ENCODE assay signal across 8 mouse cellular contexts in genomic region chr2:28423167-28423566, GRCm38 (mm10). TPM values are rescaled to one million over a fixed set of nuclear protein-coding genes. Genes with fewer than 3 reads are reported as not detected.
DNase-seq lines count a peak whose midpoint lies in the region; ATAC-seq and TF ChIP-seq lines count a peak whose summit lies in the region.

No protein-coding gene starts in this region.

- H3K9ac ChIP-seq in liver, embryonic 11.5 days (ENCODE audit: low read depth, low read length), result no peak overlapping the region
- no peak overlapping the region for H3K9ac ChIP-seq in stomach, postnatal 0 days (ENCODE audit: low read length)

- H3K27me3 ChIP-seq in liver, embryonic 11.5 days (replicated peaks; ENCODE audit: control insufficient read depth, insufficient read depth, low read length), result no peaks in the 10 kb centered on the region
- no peaks in the 10 kb centered on the region for H3K27me3 ChIP-seq in stomach, postnatal 0 days (ENCODE audit: control insufficient read depth, insufficient read depth, low read length)

- no peaks in the 10 kb centered on the region for H3K4me1 ChIP-seq in cortical plate, adult 2 months (ENCODE audit: control insufficient read depth, insufficient read depth, low read length)
- no peaks in the 10 kb centered on the region for H3K4me1 ChIP-seq in liver, embryonic 11.5 days (replicated peaks; ENCODE audit: control insufficient read depth, insufficient read depth, low read length)
- H3K4me1 ChIP-seq in stomach, postnatal 0 days (replicated peaks; ENCODE audit: control insufficient read depth, insufficient read depth), result no peaks in the 10 kb centered on the region

- no peak for DNase-seq in gastrocnemius, adult 2 months
- DNase-seq in gastrocnemius, adult 8-10 months (ENCODE audit: low spot score in 2 of 2), result no peak
- DNase-seq in right cerebral cortex, postnatal 14 days, result peak; percentile 51
- DNase-seq in right cerebral cortex, postnatal 36 days (ENCODE audit: low spot score in 2 of 2), result no peak
- DNase-seq in liver, embryonic 11.5 days (ENCODE audit: low spot score), result peak; percentile 42
- DNase-seq in stomach, postnatal 0 days (ENCODE audit: low spot score), result peak; percentile 44
- DNase-seq in frontal cortex, postnatal 25 days (ENCODE audit: low spot score in 2 of 2), result no peak

- TF ChIP-seq EP300 in stomach, postnatal 0 days (optimal IDR thresholded peaks at IDR 0.05), result no peak

- TF ChIP-seq CTCF in gastrocnemius, adult 2 months (IDR thresholded peaks at IDR 0.05), result peak; percentile 63
- TF ChIP-seq CTCF in cortical plate, adult 2 months (IDR thresholded peaks at IDR 0.05; ENCODE audit: extremely low read depth, insufficient read depth, low read length), result peak; percentile 47
- TF ChIP-seq CTCF in stomach, postnatal 0 days (IDR thresholded peaks at IDR 0.05; ENCODE audit: low read depth), result peak; percentile 63

- no peak for TF ChIP-seq POLR2A in cortical plate, adult 2 months (IDR thresholded peaks at IDR 0.05; ENCODE audit: extremely low read depth, insufficient read depth, low read length)

- H3K4me3 ChIP-seq in gastrocnemius, adult 2 months, result no peak overlapping the region
- H3K4me3 ChIP-seq in cortical plate, adult 2 months (ENCODE audit: insufficient read depth, low read length), result no peak overlapping the region
- no peak overlapping the region for H3K4me3 ChIP-seq in liver, embryonic 11.5 days (ENCODE audit: low read depth, low read length)
- H3K4me3 ChIP-seq in stomach, postnatal 0 days (ENCODE audit: low read depth, low read length), result no peak overlapping the region

- WGBS in liver, embryonic 11.5 days, result 24% methylated on average over 3 of the region's 3 CpGs
- 40% methylated on average over 3 of the region's 3 CpGs for WGBS in stomach, postnatal 0 days

- H3K4me2 ChIP-seq in liver, embryonic 11.5 days, result no peak overlapping the region
- no peak overlapping the region for H3K4me2 ChIP-seq in stomach, postnatal 0 days (replicated peaks; ENCODE audit: low read depth)

- no peaks in the 10 kb centered on the region for H3K9me3 ChIP-seq in liver, embryonic 11.5 days (ENCODE audit: control insufficient read depth, low read length)
- H3K9me3 ChIP-seq in stomach, postnatal 0 days (ENCODE audit: control insufficient read depth, low read length), result no peaks in the 10 kb centered on the region

- no peaks in the 10 kb centered on the region for H3K36me3 ChIP-seq in liver, embryonic 11.5 days (ENCODE audit: control insufficient read depth, insufficient read depth, low read length)
- H3K36me3 ChIP-seq in stomach, postnatal 0 days (ENCODE audit: control insufficient read depth, insufficient read depth, low read length), result no peaks in the 10 kb centered on the region

- H3K27ac ChIP-seq in gastrocnemius, adult 2 months, result no peak overlapping the region
- H3K27ac ChIP-seq in cortical plate, adult 2 months (ENCODE audit: insufficient read depth, low read length), result no peak overlapping the region
- no peak overlapping the region for H3K27ac ChIP-seq in liver, embryonic 11.5 days (ENCODE audit: low read depth, low read length)
- no peak overlapping the region for H3K27ac ChIP-seq in stomach, postnatal 0 days (replicated peaks)

- ATAC-seq in liver, embryonic 11.5 days (replicated peaks; ENCODE audit: low FRiP score), result no peak
- no peak for ATAC-seq in stomach, postnatal 0 days (ENCODE audit: low FRiP score, low TSS enrichment)

- intact Hi-C loops in gastrocnemius, adult 2 months (cut with DNase I), result loop anchor here (5.0 to 10.0 kb wide), 2 partner anchors 338 to 441 kb away; partner anchors contain the start of gene Fcnb

RNA-seq across cellular contexts. Expression of gene Ppp1r26, which starts 23.4 kb away (rescaled TPM):
- 1 to 10 TPM; 2.1 to 3.2 TPM for total RNA-seq in gastrocnemius, adult 2 months (2021)
- 1 to 10 TPM; 2.5 to 3.4 (median 3.0) TPM for total RNA-seq in gastrocnemius, adult 8-10 months (2022)
- 15.3 and 15.7 TPM in 2 replicates for polyA plus RNA-seq in cortical plate, adult 2 months (2012; rRNA removed)
- polyA plus RNA-seq in liver, embryonic 11.5 days (2014; fragmentation: Nextera tagmentation; extraction: Ambion mirVana), result 1.3 and 1.5 TPM in 2 replicates
- 1.1 TPM in 2 replicates for polyA plus RNA-seq in stomach, postnatal 0 days (2015; fragmentation: Nextera tagmentation; extraction: Ambion mirVana)

RNA-seq across cellular contexts. Expression of gene 1700007K13Rik, which starts 43.0 kb away (rescaled TPM):
- total RNA-seq in gastrocnemius, adult 2 months (2021), result under 1 TPM; 0.33 to 0.36 TPM
- total RNA-seq in gastrocnemius, adult 8-10 months (2022), result not detected
- 2.7 and 4.4 TPM in 2 replicates for polyA plus RNA-seq in cortical plate, adult 2 months (2012; rRNA removed)
- polyA plus RNA-seq in liver, embryonic 11.5 days (2014; fragmentation: Nextera tagmentation; extraction: Ambion mirVana), result 0.29 TPM in 1 of 2 replicates, not detected in the other
- polyA plus RNA-seq in stomach, postnatal 0 days (2015; fragmentation: Nextera tagmentation; extraction: Ambion mirVana), result 0.63 and 1.2 TPM in 2 replicates

RNA-seq across cellular contexts. Expression of gene Mrps2, which starts 44.7 kb away (rescaled TPM):
- total RNA-seq in gastrocnemius, adult 2 months (2021), result 10 to 100 TPM; 21.2 to 25.5 TPM
- total RNA-seq in gastrocnemius, adult 8-10 months (2022), result 10 to 100 TPM; 22.3 to 24.7 (median 23.9) TPM
- polyA plus RNA-seq in cortical plate, adult 2 months (2012; rRNA removed), result 37.2 and 38.8 TPM in 2 replicates
- 68.2 and 69.3 TPM in 2 replicates for polyA plus RNA-seq in liver, embryonic 11.5 days (2014; fragmentation: Nextera tagmentation; extraction: Ambion mirVana)
- polyA plus RNA-seq in stomach, postnatal 0 days (2015; fragmentation: Nextera tagmentation; extraction: Ambion mirVana), result 25.3 and 28.3 TPM in 2 replicates

Comparison
In these comparisons a context has a peak if more than half of its experiments do, and no peak if none do; other contexts are left out.
1. DNase-seq: peak in right cerebral cortex, postnatal 14 days (single experiment), liver, embryonic 11.5 days (single experiment) and stomach, postnatal 0 days (single experiment); none in gastrocnemius, adult 2 months (single experiment), gastrocnemius, adult 8-10 months (0 of 2), right cerebral cortex, postnatal 36 days (0 of 2) and frontal cortex, postnatal 25 days (0 of 2).
2. Peak in every context shown above with its lines, with median percentiles within 50 percentile points of each other: CTCF ChIP-seq.